Mouse (Mus musculus): ENCODE measurements around the gene D430019H16Rik. TPM values are rescaled to one million over a fixed set of nuclear protein-coding genes. Genes with fewer than 3 reads are reported as not detected.

The D430019H16Rik gene
- total RNA-seq (2017), result 0.19 TPM in 1 of 2 replicates, not detected in the other

- ATAC-seq (replicated peaks in 1 of 2; ENCODE audit: insufficient read depth in 1 of 2, low FRiP score in 2 of 2, low TSS enrichment in 1 of 2, low read depth in 1 of 2, poor library complexity in 2 of 2, severe bottlenecking in 2 of 2), result peak; percentile 19 to 34; a peak in 2 of 4 replicates
Measured at GRCm38 (mm10) chr12:105453670-105454257, at the start of gene D430019H16Rik. TSS of gene D430019H16Rik (plus strand) at chr12:105453856.

GRCm38 (mm10) chr12:105406008-105406407 lies 47.6 kb upstream of the D430019H16Rik start:
- 0 out of 4 replicates have a peak, but pooled peaks of 1 of the 2 experiments have one; percentile 32 for ATAC-seq (replicated peaks in 1 of 2; ENCODE audit: insufficient read depth in 1 of 2, low FRiP score in 2 of 2, low TSS enrichment in 1 of 2, low read depth in 1 of 2, poor library complexity in 2 of 2, severe bottlenecking in 2 of 2)

- ATAC-seq (replicated peaks in 1 of 2; ENCODE audit: insufficient read depth in 1 of 2, low FRiP score in 2 of 2, low TSS enrichment in 1 of 2, low read depth in 1 of 2, poor library complexity in 2 of 2, severe bottlenecking in 2 of 2), result no peak
Measured at GRCm38 (mm10) chr12:105413909-105414308, 39.7 kb upstream of the D430019H16Rik start.

GRCm38 (mm10) chr12:105420476-105420875 lies 33.2 kb upstream of the D430019H16Rik start:
- ATAC-seq (replicated peaks in 1 of 2; ENCODE audit: insufficient read depth in 1 of 2, low FRiP score in 2 of 2, low TSS enrichment in 1 of 2, low read depth in 1 of 2, poor library complexity in 2 of 2, severe bottlenecking in 2 of 2), result no peak

- ATAC-seq (replicated peaks in 1 of 2; ENCODE audit: insufficient read depth in 1 of 2, low FRiP score in 2 of 2, low TSS enrichment in 1 of 2, low read depth in 1 of 2, poor library complexity in 2 of 2, severe bottlenecking in 2 of 2), result no peak
Measured at GRCm38 (mm10) chr12:105426541-105426940, 27.1 kb upstream of the D430019H16Rik start.

GRCm38 (mm10) chr12:105427039-105427757 lies 26.5 kb upstream of the D430019H16Rik start:
- ATAC-seq (replicated peaks in 1 of 2; ENCODE audit: insufficient read depth in 1 of 2, low FRiP score in 2 of 2, low TSS enrichment in 1 of 2, low read depth in 1 of 2, poor library complexity in 2 of 2, severe bottlenecking in 2 of 2), result peak; percentile 93 to 97

GRCm38 (mm10) chr12:105431872-105432271 lies 21.8 kb upstream of the D430019H16Rik start:
- no peak for ATAC-seq (replicated peaks in 1 of 2; ENCODE audit: insufficient read depth in 1 of 2, low FRiP score in 2 of 2, low TSS enrichment in 1 of 2, low read depth in 1 of 2, poor library complexity in 2 of 2, severe bottlenecking in 2 of 2)

GRCm38 (mm10) chr12:105432807-105433206 lies 20.8 kb upstream of the D430019H16Rik start:
- ATAC-seq (replicated peaks in 1 of 2; ENCODE audit: insufficient read depth in 1 of 2, low FRiP score in 2 of 2, low TSS enrichment in 1 of 2, low read depth in 1 of 2, poor library complexity in 2 of 2, severe bottlenecking in 2 of 2), result no peak

GRCm38 (mm10) chr12:105438259-105438658 lies 15.4 kb upstream of the D430019H16Rik start:
- ATAC-seq (replicated peaks in 1 of 2; ENCODE audit: insufficient read depth in 1 of 2, low FRiP score in 2 of 2, low TSS enrichment in 1 of 2, low read depth in 1 of 2, poor library complexity in 2 of 2, severe bottlenecking in 2 of 2), result no peak

GRCm38 (mm10) chr12:105439976-105440375 lies 13.7 kb upstream of the D430019H16Rik start:
- no peak for ATAC-seq (replicated peaks in 1 of 2; ENCODE audit: insufficient read depth in 1 of 2, low FRiP score in 2 of 2, low TSS enrichment in 1 of 2, low read depth in 1 of 2, poor library complexity in 2 of 2, severe bottlenecking in 2 of 2)

GRCm38 (mm10) chr12:105443569-105443968 lies 10.1 kb upstream of the D430019H16Rik start:
- no peak for ATAC-seq (replicated peaks in 1 of 2; ENCODE audit: insufficient read depth in 1 of 2, low FRiP score in 2 of 2, low TSS enrichment in 1 of 2, low read depth in 1 of 2, poor library complexity in 2 of 2, severe bottlenecking in 2 of 2)

GRCm38 (mm10) chr12:105445767-105446166 lies 7.9 kb upstream of the D430019H16Rik start:
- no peak for ATAC-seq (replicated peaks in 1 of 2; ENCODE audit: insufficient read depth in 1 of 2, low FRiP score in 2 of 2, low TSS enrichment in 1 of 2, low read depth in 1 of 2, poor library complexity in 2 of 2, severe bottlenecking in 2 of 2)

GRCm38 (mm10) chr12:105449239-105449638 lies 4.4 kb upstream of the D430019H16Rik start:
- no peak for ATAC-seq (replicated peaks in 1 of 2; ENCODE audit: insufficient read depth in 1 of 2, low FRiP score in 2 of 2, low TSS enrichment in 1 of 2, low read depth in 1 of 2, poor library complexity in 2 of 2, severe bottlenecking in 2 of 2)

GRCm38 (mm10) chr12:105454258-105455062 lies 804 bp downstream of the D430019H16Rik start:
- peak; percentile 24 to 38; a peak in 3 of 4 replicates for ATAC-seq (replicated peaks in 1 of 2; ENCODE audit: insufficient read depth in 1 of 2, low FRiP score in 2 of 2, low TSS enrichment in 1 of 2, low read depth in 1 of 2, poor library complexity in 2 of 2, severe bottlenecking in 2 of 2)

GRCm38 (mm10) chr12:105455063-105455559 lies 1.5 kb downstream of the D430019H16Rik start:
- ATAC-seq (replicated peaks in 1 of 2; ENCODE audit: insufficient read depth in 1 of 2, low FRiP score in 2 of 2, low TSS enrichment in 1 of 2, low read depth in 1 of 2, poor library complexity in 2 of 2, severe bottlenecking in 2 of 2), result peak in 1 of 2 experiments; percentile 39; a peak in 2 of 4 replicates

- ATAC-seq (replicated peaks in 1 of 2; ENCODE audit: insufficient read depth in 1 of 2, low FRiP score in 2 of 2, low TSS enrichment in 1 of 2, low read depth in 1 of 2, poor library complexity in 2 of 2, severe bottlenecking in 2 of 2), result no peak
Measured at GRCm38 (mm10) chr12:105458791-105459190, 5.1 kb downstream of the D430019H16Rik start.

GRCm38 (mm10) chr12:105461066-105461465 lies 7.4 kb downstream of the D430019H16Rik start:
- no peak for ATAC-seq (replicated peaks in 1 of 2; ENCODE audit: insufficient read depth in 1 of 2, low FRiP score in 2 of 2, low TSS enrichment in 1 of 2, low read depth in 1 of 2, poor library complexity in 2 of 2, severe bottlenecking in 2 of 2)

GRCm38 (mm10) chr12:105469026-105469425 lies 15.4 kb downstream of the D430019H16Rik start:
- no peak for ATAC-seq (replicated peaks in 1 of 2; ENCODE audit: insufficient read depth in 1 of 2, low FRiP score in 2 of 2, low TSS enrichment in 1 of 2, low read depth in 1 of 2, poor library complexity in 2 of 2, severe bottlenecking in 2 of 2)

All from hematopoietic stem cell, adult 5-6 weeks (primary cell).